Mouse (Mus musculus) neural tube, embryonic 13.5 days (tissue): ENCODE results near the gene Tmem136. TPM values are rescaled to one million over a fixed set of nuclear protein-coding genes. Genes with fewer than 3 reads are reported as not detected.

Source experiments
- ATAC-seq: fragments of 200-750 bp; cut with Nextera tagmentation; 2 replicates; pipeline ENCODE4 v1.8.0; 2017; ENCODE audit warnings: low read depth, mild to moderate bottlenecking, moderate TSS enrichment, moderate library complexity
- H3K27ac ChIP-seq: fragments of 300-500 bp; sonication (generic); replicated peaks from 2 replicates; pipeline ENCODE4 v1.5.1; 2015; ENCODE audit warnings: moderate library complexity, mild to moderate bottlenecking, inconsistent platforms
- H3K27me3 ChIP-seq: fragments of 300-500 bp; sonication (generic); 2 replicates; pipeline ENCODE4 v1.6.1; 2015; ENCODE audit warnings: mild to moderate bottlenecking, inconsistent platforms
- H3K36me3 ChIP-seq: fragments of 300-500 bp; sonication (generic); 2 replicates; pipeline ENCODE4 v1.6.1; 2015; ENCODE audit warnings: mild to moderate bottlenecking, inconsistent platforms
- H3K4me1 ChIP-seq: fragments of 300-500 bp; sonication (generic); replicated peaks from 2 replicates; pipeline ENCODE4 v1.6.1; 2015; ENCODE audit warnings: inconsistent platforms
- H3K4me2 ChIP-seq: fragments of 300-500 bp; sonication (generic); 2 replicates; pipeline ENCODE4 v1.6.1; 2015; ENCODE audit warnings: inconsistent platforms, mild to moderate bottlenecking, moderate library complexity
- H3K4me3 ChIP-seq: fragments of 300-500 bp; sonication (generic); 2 replicates; pipeline ENCODE4 v1.5.1; 2015; ENCODE audit warnings: mild to moderate bottlenecking, inconsistent platforms
- H3K9ac ChIP-seq: fragments of 300-500 bp; sonication (generic); 2 replicates; pipeline ENCODE4 v1.6.1; 2015; ENCODE audit warnings: moderate library complexity, mild to moderate bottlenecking, inconsistent platforms
- H3K9me3 ChIP-seq: fragments of 300-500 bp; sonication (generic); 2 replicates; pipeline ENCODE4 v1.6.1; 2016; ENCODE audit warnings: inconsistent platforms
- WGBS: fragments of 180-500 bp; shearing (Covaris S2); methylation state at CpG from one replicate; pipeline ENCODE4 v1.1.7; 2015; 5-methylcytosine and 5-hydroxymethylcytosine counted together
- polyA plus RNA-seq: library from polyadenylated mRNA; unstranded; fragments of >200 nt; fragmentation: Nextera tagmentation; extraction: Ambion mirVana; gene quantifications from 2 replicates; pipeline ENCODE4 v1.2.1, GENCODE M21; 2015

Gene Tmem136
- polyA plus RNA-seq = 12.9 and 13.2 TPM in 2 replicates

- H3K36me3 ChIP-seq = peaks cover 8% of the 10 kb centered on the region
- H3K9me3 ChIP-seq = no peaks in the 10 kb centered on the region
- no peaks in the 10 kb centered on the region for H3K27me3 ChIP-seq
- H3K4me2 ChIP-seq = peak within 1 kb of the TSS; percentile 79
- peak within 1 kb of the TSS; percentile 93 for H3K9ac ChIP-seq
- H3K4me1 ChIP-seq = peaks cover 16% of the 10 kb centered on the region
- H3K27ac ChIP-seq = peak within 1 kb of the TSS; percentile 67
- ATAC-seq = peak; percentile 97
- 4% methylated on average over 55 of the region's 55 CpGs for WGBS
- H3K4me3 ChIP-seq = peak within 1 kb of the TSS; percentile 85
Observed at GRCm38 (mm10) chr9:43116134-43116996, at the start of gene Tmem136. Gene Tmem136, minus strand, starts transcription at chr9:43116570.

- no peak for ATAC-seq
- H3K9me3 ChIP-seq = no peaks in the 10 kb centered on the region
- H3K27ac ChIP-seq = no peak overlapping the region
- H3K4me2 ChIP-seq = no peak overlapping the region
- no peak overlapping the region for H3K9ac ChIP-seq
- H3K4me3 ChIP-seq = no peak overlapping the region
- WGBS = 88% methylated on average over 6 of the region's 6 CpGs
- no peaks in the 10 kb centered on the region for H3K4me1 ChIP-seq
- no peaks in the 10 kb centered on the region for H3K36me3 ChIP-seq
- H3K27me3 ChIP-seq = no peaks in the 10 kb centered on the region
Observed at GRCm38 (mm10) chr9:43155960-43156359, 39.6 kb upstream of the Tmem136 start.

GRCm38 (mm10) chr9:43151779-43152178 is 35.4 kb upstream of the Tmem136 start:
- H3K4me2 ChIP-seq = no peak overlapping the region
- H3K9ac ChIP-seq = no peak overlapping the region
- WGBS = 82% methylated on average over 6 of the region's 6 CpGs
- no peaks in the 10 kb centered on the region for H3K27me3 ChIP-seq
- no peak overlapping the region for H3K27ac ChIP-seq
- no peak for ATAC-seq
- no peaks in the 10 kb centered on the region for H3K9me3 ChIP-seq
- no peaks in the 10 kb centered on the region for H3K36me3 ChIP-seq
- no peak overlapping the region for H3K4me3 ChIP-seq
- H3K4me1 ChIP-seq = no peaks in the 10 kb centered on the region

- H3K36me3 ChIP-seq = no peaks in the 10 kb centered on the region
- H3K27ac ChIP-seq = no peak overlapping the region
- no peaks in the 10 kb centered on the region for H3K27me3 ChIP-seq
- no peaks in the 10 kb centered on the region for H3K9me3 ChIP-seq
- WGBS = 84% methylated on average over 9 of the region's 9 CpGs
- ATAC-seq = no peak
- H3K9ac ChIP-seq = no peak overlapping the region
- H3K4me2 ChIP-seq = no peak overlapping the region
- no peaks in the 10 kb centered on the region for H3K4me1 ChIP-seq
- H3K4me3 ChIP-seq = no peak overlapping the region
Observed at GRCm38 (mm10) chr9:43150957-43151356, 34.6 kb upstream of the Tmem136 start.

GRCm38 (mm10) chr9:43150075-43150474 is 33.7 kb upstream of the Tmem136 start:
- H3K27ac ChIP-seq = no peak overlapping the region
- H3K4me1 ChIP-seq = no peaks in the 10 kb centered on the region
- 53% methylated on average over 10 of the region's 10 CpGs for WGBS
- H3K36me3 ChIP-seq = no peaks in the 10 kb centered on the region
- no peak for ATAC-seq
- no peaks in the 10 kb centered on the region for H3K27me3 ChIP-seq
- H3K9ac ChIP-seq = no peak overlapping the region
- H3K9me3 ChIP-seq = no peaks in the 10 kb centered on the region
- no peak overlapping the region for H3K4me2 ChIP-seq
- H3K4me3 ChIP-seq = no peak overlapping the region

- no peak for ATAC-seq
- Histone ChIP-seq H3K9ac (no peak overlapping the region), H3K4me2 (no peak overlapping the region), H3K27me3 (no peaks in the 10 kb centered on the region), H3K27ac (no peak overlapping the region), H3K9me3 (no peaks in the 10 kb centered on the region), H3K4me3 (no peak overlapping the region), H3K4me1 (no peaks in the 10 kb centered on the region), H3K36me3 (no peaks in the 10 kb centered on the region)
- WGBS = 82% methylated on average over 3 of the region's 3 CpGs
Observed at GRCm38 (mm10) chr9:43149498-43149897, 33.1 kb upstream of the Tmem136 start.

- Histone ChIP-seq H3K27me3 (no peaks in the 10 kb centered on the region), H3K4me1 (no peaks in the 10 kb centered on the region), H3K36me3 (no peaks in the 10 kb centered on the region), H3K9me3 (no peaks in the 10 kb centered on the region), H3K27ac (no peak overlapping the region), H3K9ac (no peak overlapping the region), H3K4me3 (no peak overlapping the region), H3K4me2 (no peak overlapping the region)
- WGBS = 87% methylated on average over 4 of the region's 4 CpGs
- ATAC-seq = no peak
Observed at GRCm38 (mm10) chr9:43145196-43145595, 28.8 kb upstream of the Tmem136 start.

- 79% methylated on average over 12 of the region's 12 CpGs for WGBS
- Histone ChIP-seq H3K4me2 (no peak overlapping the region), H3K4me1 (no peaks in the 10 kb centered on the region), H3K36me3 (no peaks in the 10 kb centered on the region), H3K4me3 (no peak overlapping the region), H3K9me3 (no peaks in the 10 kb centered on the region), H3K9ac (no peak overlapping the region), H3K27ac (no peak overlapping the region), H3K27me3 (no peaks in the 10 kb centered on the region)
- ATAC-seq = no peak
Observed at GRCm38 (mm10) chr9:43144206-43144810, 27.9 kb upstream of the Tmem136 start.

GRCm38 (mm10) chr9:43141839-43142238 is 25.5 kb upstream of the Tmem136 start:
- no peaks in the 10 kb centered on the region for H3K36me3 ChIP-seq
- WGBS = 11% methylated on average over 4 of the region's 4 CpGs
- H3K27ac ChIP-seq = no peak overlapping the region
- H3K9ac ChIP-seq = no peak overlapping the region
- no peak; the same call in 1 of the 2 replicates for ATAC-seq
- no peaks in the 10 kb centered on the region for H3K9me3 ChIP-seq
- no peak overlapping the region for H3K4me2 ChIP-seq
- H3K4me1 ChIP-seq = no peaks in the 10 kb centered on the region
- no peaks in the 10 kb centered on the region for H3K27me3 ChIP-seq
- no peak overlapping the region for H3K4me3 ChIP-seq

- no peaks in the 10 kb centered on the region for H3K9me3 ChIP-seq
- H3K36me3 ChIP-seq = no peaks in the 10 kb centered on the region
- no peak for ATAC-seq
- 78% methylated on average over 3 of the region's 3 CpGs for WGBS
- H3K4me3 ChIP-seq = no peak overlapping the region
- no peaks in the 10 kb centered on the region for H3K27me3 ChIP-seq
- H3K4me1 ChIP-seq = peaks cover 8% of the 10 kb centered on the region
- no peak overlapping the region for H3K9ac ChIP-seq
- no peak overlapping the region for H3K27ac ChIP-seq
- no peak overlapping the region for H3K4me2 ChIP-seq
Observed at GRCm38 (mm10) chr9:43133525-43133924, 17.2 kb upstream of the Tmem136 start.

GRCm38 (mm10) chr9:43132380-43132779 is 16.0 kb upstream of the Tmem136 start:
- Histone ChIP-seq H3K9ac (no peak overlapping the region), H3K4me2 (no peak overlapping the region), H3K9me3 (no peaks in the 10 kb centered on the region), H3K4me3 (no peak overlapping the region), H3K27me3 (no peaks in the 10 kb centered on the region), H3K4me1 (peaks cover 8% of the 10 kb centered on the region), H3K27ac (no peak overlapping the region), H3K36me3 (no peaks in the 10 kb centered on the region)
- no peak for ATAC-seq
- WGBS = 31% methylated on average over 4 of the region's 4 CpGs

GRCm38 (mm10) chr9:43131940-43132339 is 15.6 kb upstream of the Tmem136 start:
- Histone ChIP-seq H3K4me1 (peaks cover 8% of the 10 kb centered on the region), H3K9ac (no peak overlapping the region), H3K4me3 (no peak overlapping the region), H3K27ac (no peak overlapping the region), H3K36me3 (no peaks in the 10 kb centered on the region), H3K4me2 (no peak overlapping the region), H3K9me3 (no peaks in the 10 kb centered on the region), H3K27me3 (no peaks in the 10 kb centered on the region)
- ATAC-seq = no peak
- WGBS = 75% methylated on average over 5 of the region's 5 CpGs
